Mouse (Mus musculus): ENCODE data around the gene Mark3.

DNA sequence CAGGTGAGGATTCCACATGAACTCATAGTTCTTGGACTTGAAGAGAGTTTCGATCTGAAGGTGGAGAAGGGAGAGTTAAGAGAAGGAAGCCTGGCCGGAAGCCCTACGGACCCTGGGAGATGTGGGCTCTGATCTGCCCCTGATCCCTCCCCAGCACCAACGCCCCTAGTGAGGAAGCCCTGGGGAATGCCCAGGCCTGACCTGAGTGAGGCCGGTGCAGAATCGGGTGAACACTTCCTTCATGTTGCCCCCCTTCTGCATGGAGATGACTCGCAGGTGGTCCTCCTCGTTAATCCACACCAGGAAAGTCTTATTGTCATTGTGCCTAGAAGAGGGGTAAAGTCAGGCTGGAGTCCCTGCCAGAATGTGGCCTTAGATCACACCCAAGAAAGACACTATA is 95.6 kb downstream of the Mark3 start:
- TF ChIP-seq E2F4 (IDR thresholded peaks at IDR 0.05; ENCODE audit: borderline replicate concordance, low read depth, low read length) = no peak
- TF ChIP-seq ETS1 (IDR thresholded peaks at IDR 0.05; ENCODE audit: low read depth, low read length) = no peak
- no peak for TF ChIP-seq CTCF (IDR thresholded peaks at IDR 0.05 in 2 of 3, conservative IDR thresholded peaks at IDR 0.05 in 1 of 3; ENCODE audit: control insufficient read depth in 1 of 3, insufficient read depth in 1 of 3, low read depth in 2 of 3, low read length in 3 of 3, poor library complexity in 1 of 3, severe bottlenecking in 1 of 3)
- TF ChIP-seq SMC3 (IDR thresholded peaks at IDR 0.05; ENCODE audit: low read depth, low read length) = no peak
- no peak for TF ChIP-seq NRF1 (IDR thresholded peaks at IDR 0.05; ENCODE audit: insufficient read depth, low read depth, low read length, poor library complexity, severe bottlenecking)
- no peak for TF ChIP-seq POLR2A (IDR thresholded peaks at IDR 0.05; ENCODE audit: control insufficient read depth in 1 of 2, insufficient read depth in 1 of 2, low read depth in 1 of 2, low read length in 2 of 2, poor library complexity in 1 of 2)
- no peak for TF ChIP-seq TBP (IDR thresholded peaks at IDR 0.05; ENCODE audit: low read depth, low read length)
- no peak for TF ChIP-seq TAL1 (IDR thresholded peaks at IDR 0.05; ENCODE audit: low read length)
- TF ChIP-seq EP300 (IDR thresholded peaks at IDR 0.05; ENCODE audit: low read depth in 1 of 2, low read length in 2 of 2) = no peak
- no peak for TF ChIP-seq JUND (IDR thresholded peaks at IDR 0.05; ENCODE audit: low read depth, low read length)
- TF ChIP-seq MAX (IDR thresholded peaks at IDR 0.05; ENCODE audit: low read length) = no peak
- TF ChIP-seq POLR2AphosphoS2 (IDR thresholded peaks at IDR 0.05; ENCODE audit: low read length) = no peak
- no peak for TF ChIP-seq ZMIZ1 (IDR thresholded peaks at IDR 0.05; ENCODE audit: low read depth, low read length)
- TF ChIP-seq ZC3H11A (IDR thresholded peaks at IDR 0.05; ENCODE audit: low read depth, low read length) = no peak
